Mouse (Mus musculus): ENCODE data around the gene Rwdd1.
"Not testable (repeated sequence)": the region's sequence is repeated elsewhere in the genome, so short reads cannot be mapped to it uniquely, and the experiment has no call there.

Rwdd1 gene

GRCm38 (mm10) chr10:34019302-34020075 lies at the start of gene Rwdd1:
Rwdd1 (minus strand) TSS chr10:34019624.
- DNase-seq = peak; percentile 96

GRCm38 (mm10) chr10:34066591-34066990 lies 47.2 kb upstream of the Rwdd1 start:
- no peak for DNase-seq

- DNase-seq = no peak
These were observed 34.6 kb upstream of the Rwdd1 start for GRCm38 (mm10) chr10:34053987-34054386.

GRCm38 (mm10) chr10:34044210-34044609 lies 24.8 kb upstream of the Rwdd1 start, which contains the start of gene Calhm4:
Calhm4 (minus strand) TSS chr10:34044310.
- no peak for DNase-seq

- no peak for DNase-seq
These were observed 18.0 kb upstream of the Rwdd1 start, which contains the start of gene Trappc3l for GRCm38 (mm10) chr10:34037401-34037800. Trappc3l (plus strand) TSS chr10:34037597.

- no peak for DNase-seq
These were observed 17.2 kb upstream of the Rwdd1 start for GRCm38 (mm10) chr10:34036587-34036986.

- DNase-seq = peak; percentile 28
These were observed 14.3 kb upstream of the Rwdd1 start for GRCm38 (mm10) chr10:34033630-34034305.

DNA sequence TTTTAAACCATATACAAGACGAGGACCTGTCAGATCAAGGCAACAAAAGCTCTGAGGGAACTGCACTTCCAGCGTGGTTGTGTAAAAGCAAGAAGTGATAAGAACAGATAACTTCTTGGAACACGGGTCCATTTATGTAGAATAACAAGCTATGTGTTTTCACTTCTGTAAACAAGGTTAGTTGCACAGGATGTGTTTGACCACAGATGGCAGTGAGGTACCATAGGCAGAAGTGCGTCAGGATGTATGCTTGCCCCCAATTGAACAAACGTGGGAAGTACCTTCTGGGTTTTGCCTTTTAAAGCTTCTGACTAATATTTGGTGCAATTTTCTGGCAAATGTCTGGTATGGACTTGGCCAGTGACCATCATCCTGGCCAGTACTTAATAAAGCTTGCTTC lies 10.9 kb upstream of the Rwdd1 start:
- DNase-seq = no peak

DNA sequence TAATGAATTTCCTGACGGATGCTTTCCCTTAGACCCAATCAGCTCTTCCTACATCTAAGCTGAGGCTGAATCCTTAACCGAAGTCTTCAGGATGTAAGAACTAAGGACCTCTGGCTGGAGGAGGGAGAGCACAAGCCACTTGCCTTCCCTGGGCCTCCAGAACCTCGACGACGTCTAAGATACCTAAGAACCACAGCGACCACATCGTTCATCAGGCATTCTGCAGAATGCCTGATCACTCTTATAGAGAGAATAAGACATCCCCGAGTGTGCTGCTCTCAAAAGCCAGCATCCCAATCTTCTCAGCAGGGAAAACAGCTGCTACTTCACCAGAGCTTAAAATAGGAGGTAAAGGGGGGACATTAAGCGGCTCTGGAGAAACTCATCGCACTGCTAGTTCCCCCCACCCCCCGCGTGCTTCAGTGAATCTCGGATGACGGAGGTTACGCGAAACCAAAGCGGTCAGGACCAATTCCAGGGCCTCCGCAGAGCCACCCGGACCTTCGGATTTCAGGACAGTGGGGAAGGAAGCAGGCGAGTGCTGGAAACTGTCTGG lies 600 bp downstream of the Rwdd1 start:
- no peak for DNase-seq

GRCm38 (mm10) chr10:34013241-34013640 lies 6.2 kb downstream of the Rwdd1 start:
- no peak for DNase-seq

GRCm38 (mm10) chr10:34012581-34012980 lies 6.8 kb downstream of the Rwdd1 start:
- DNase-seq = no peak

DNA sequence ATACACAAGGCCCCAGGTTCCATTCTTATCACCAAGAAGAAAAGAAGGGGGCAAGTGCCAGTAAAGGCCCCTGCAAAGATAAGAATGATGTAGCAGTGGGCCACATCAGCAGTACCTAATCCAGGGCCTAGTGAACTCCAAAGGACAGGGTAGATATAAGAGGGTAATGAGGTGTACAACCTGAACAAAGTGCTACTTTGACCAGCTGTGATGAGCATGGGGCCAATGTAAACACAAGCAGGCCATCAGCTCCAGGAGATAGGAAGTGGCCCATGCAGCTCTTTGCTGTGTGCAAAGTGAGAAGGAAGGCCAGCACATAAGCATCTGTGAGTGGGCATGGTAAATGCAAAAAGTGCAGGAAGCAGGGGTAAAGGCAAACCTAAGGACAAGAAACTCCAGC lies 21.0 kb downstream of the Rwdd1 start:
- no peak for DNase-seq

DNA sequence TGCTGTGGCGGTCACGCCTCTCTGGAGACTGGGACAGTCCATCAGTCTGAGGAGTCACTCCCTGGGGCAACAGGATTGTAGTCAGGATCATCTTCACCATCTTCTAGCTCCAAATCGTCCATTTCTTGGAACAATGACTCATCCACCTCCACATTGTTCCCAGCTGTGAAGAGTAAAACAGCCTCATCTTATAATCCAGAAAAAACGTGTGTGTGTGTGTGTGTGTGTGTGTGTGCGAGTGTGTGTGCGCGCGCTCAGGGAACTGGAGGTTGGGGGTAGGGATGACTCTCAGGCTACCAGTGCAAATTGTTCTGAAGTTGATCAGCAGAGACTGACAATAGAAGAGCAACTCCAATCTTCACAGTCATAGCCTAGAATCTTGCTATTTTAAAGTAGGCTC lies 22.7 kb downstream of the Rwdd1 start:
- not testable (repeated sequence) for DNase-seq

DNA sequence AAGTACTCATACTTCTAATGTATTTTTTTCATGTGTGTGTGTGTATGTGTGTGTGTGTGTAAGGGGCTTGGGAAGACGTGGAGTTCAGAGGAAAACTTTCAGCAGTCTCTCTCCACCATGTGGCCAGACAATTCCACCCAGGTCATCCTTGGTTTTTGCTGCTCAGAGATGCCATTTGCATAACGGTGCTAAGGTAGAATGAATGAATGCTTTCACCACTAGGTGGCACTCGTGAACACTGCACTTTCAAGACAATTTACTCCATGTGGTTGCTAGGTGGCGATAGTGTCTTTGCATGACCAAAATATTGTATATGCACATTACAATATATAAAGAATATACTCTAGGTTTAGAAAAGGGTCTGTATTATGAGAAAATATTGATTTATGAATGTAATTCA lies 32.7 kb downstream of the Rwdd1 start:
- peak; percentile 65 for DNase-seq

DNA sequence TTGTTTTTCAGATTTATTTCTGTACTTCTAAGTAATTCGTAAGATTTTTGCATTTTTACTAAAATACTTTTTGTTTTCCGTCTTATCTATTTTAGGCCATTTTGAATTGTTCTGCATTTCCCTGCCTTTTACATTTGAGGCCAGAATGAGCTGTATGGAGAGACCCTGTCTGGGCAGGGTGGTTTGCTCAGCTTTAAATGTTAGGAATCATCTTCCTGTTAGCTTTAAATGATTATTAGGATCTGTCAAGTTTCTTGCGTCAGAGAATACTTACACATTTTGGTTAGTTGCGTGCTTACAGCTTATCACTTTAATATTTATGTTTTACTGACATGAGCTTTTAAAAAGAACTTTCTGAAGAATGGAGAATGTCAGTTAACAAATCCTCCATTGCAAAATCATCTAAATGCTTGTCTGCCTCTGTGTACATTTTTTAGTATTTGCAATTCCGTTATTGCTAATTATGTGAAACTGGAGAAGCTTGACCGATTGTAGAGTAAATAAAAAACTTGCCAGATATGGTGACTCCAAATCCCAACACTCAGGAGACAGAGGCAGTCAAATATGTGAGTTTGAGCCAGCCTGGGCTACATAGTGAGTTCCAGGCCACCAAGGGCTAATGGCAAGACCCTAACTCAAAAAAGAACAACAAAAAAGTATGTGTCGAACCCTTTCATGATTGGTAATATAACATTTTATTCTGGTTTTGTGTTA lies 44.5 kb downstream of the Rwdd1 start:
- no peak for DNase-seq

DNA sequence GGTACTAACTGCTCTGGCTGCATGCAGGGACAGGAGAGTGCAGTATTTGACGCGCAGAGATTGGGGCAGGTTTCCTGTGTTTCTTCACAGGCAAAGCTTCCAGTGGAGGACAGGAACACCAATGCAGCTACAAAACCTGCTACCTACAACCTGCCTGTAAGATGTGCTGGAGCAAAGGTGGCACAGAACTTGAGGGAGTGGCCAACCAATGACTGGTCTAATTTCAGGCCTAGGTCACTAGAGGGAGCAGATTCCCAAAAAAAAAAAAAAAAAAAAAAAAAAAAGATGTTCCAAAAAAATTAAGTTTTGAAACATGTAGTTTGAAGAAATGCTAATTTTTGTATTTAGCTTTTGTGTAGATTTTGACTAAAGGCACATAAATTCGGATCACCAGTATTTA lies 66.9 kb downstream of the Rwdd1 start:
- DNase-seq = no peak

- peak; percentile 69 for DNase-seq
These were observed 68.4 kb downstream of the Rwdd1 start, which contains the start of gene Zup1 for GRCm38 (mm10) chr10:33950803-33951583. Zup1 (minus strand) TSS chr10:33951269.
